Mouse (Mus musculus) C2C12 (cell line): ENCODE results near the gene Fnbp1l.

ENCODE experiments used
- CEBPB ChIP-seq: IDR thresholded peaks from one replicate; pipeline ENCODE4 v1.6.1; 2011; ENCODE audit warnings: low read depth, mild to moderate bottlenecking, control low read depth, moderate library complexity
- CTCF ChIP-seq: IDR thresholded peaks from one replicate; pipeline ENCODE4 v1.5.1; 2011; ENCODE audit not compliant: control insufficient read depth, insufficient read depth, insufficient read length
- MAX ChIP-seq: IDR thresholded peaks from one replicate; pipeline ENCODE4 v1.6.1; 2011; ENCODE audit warnings: mild to moderate bottlenecking, control low read depth
- MYOD1 ChIP-seq: IDR thresholded peaks from one replicate; pipeline ENCODE4 v1.6.1; 2011; ENCODE audit warnings: low read depth; ENCODE audit not compliant: control insufficient read depth, insufficient read length
- USF1 ChIP-seq: IDR thresholded peaks from one replicate; pipeline ENCODE4 v1.6.1; 2011; ENCODE audit warnings: low read depth, mild to moderate bottlenecking, control low read depth, moderate library complexity

DNA sequence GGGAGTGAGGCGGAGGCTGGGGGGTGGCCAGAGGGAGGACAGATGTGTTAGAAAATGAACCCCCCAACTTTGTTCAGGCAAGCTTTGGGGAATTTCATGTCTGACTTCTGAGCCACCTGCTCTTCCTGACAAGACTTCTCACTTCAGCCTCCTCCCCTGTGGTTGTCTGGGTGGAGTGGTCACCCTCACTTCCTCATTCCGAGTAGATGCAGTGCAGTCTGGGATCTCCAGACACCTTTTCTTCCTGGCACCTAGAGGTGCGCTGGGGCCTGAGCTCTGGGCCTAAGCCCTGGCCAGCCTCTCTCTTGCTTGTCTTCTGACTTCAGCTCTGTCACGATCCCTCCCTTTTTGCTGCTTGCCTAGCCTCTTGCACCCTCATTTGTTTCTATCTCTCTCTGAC is 98.6 kb downstream of the Fnbp1l start:
- TF ChIP-seq CTCF (no peak), MAX (no peak), USF1 (no peak), MYOD1 (peak; percentile 31), CEBPB (no peak)
